Mouse (Mus musculus) spleen, adult 2 months (tissue): Measurements from ENCODE around the gene Irf2.

ENCODE experiments used
- CTCF ChIP-seq: fragments of 200-500 bp; IDR thresholded peaks from 2 replicates; pipeline ENCODE4 v1.5.1; 2011; ENCODE audit warnings: mild to moderate bottlenecking, inconsistent platforms; ENCODE audit not compliant: insufficient read depth, insufficient read length, insufficient replicate concordance; ENCODE audit errors: extremely low read depth
- POLR2A ChIP-seq: fragments of 200-500 bp; IDR thresholded peaks from 2 replicates; pipeline ENCODE4 v1.6.1; 2011; ENCODE audit warnings: low read depth, low read length, inconsistent platforms

- TF ChIP-seq CTCF (no peak), POLR2A (no peak)
Observed at GRCm38 (mm10) chr8:46782254-46782653, 42.7 kb downstream of the Irf2 start.
